Mouse (Mus musculus): ENCODE results near the gene Nkg7.
"Not testable (repeated sequence)": the region's sequence is repeated elsewhere in the genome, so short reads cannot be mapped to it uniquely, and the experiment has no call there.

- TF ChIP-seq POLR2A (IDR thresholded peaks at IDR 0.05; ENCODE audit: borderline replicate concordance, control insufficient read depth, low read depth, low read length); CTCF (IDR thresholded peaks at IDR 0.05; ENCODE audit: control insufficient read depth, insufficient read depth, low read length): not testable (repeated sequence)
These were observed 25.1 kb upstream of the Nkg7 start for GRCm38 (mm10) chr7:43411724-43412123.
